Mouse (Mus musculus) lung, embryonic 16.5 days (tissue): ENCODE data around the gene Slpi. TPM values are rescaled to one million over a fixed set of nuclear protein-coding genes. Genes with fewer than 3 reads are reported as not detected.

Experiments used
- ATAC-seq: fragments of 200-750 bp; cut with Nextera tagmentation; 2 replicates; pipeline ENCODE4 v1.8.0; 2017; ENCODE audit warnings: low read depth, mild to moderate bottlenecking, moderate library complexity
- H3K27ac ChIP-seq: fragments of 300-500 bp; sonication (generic); 2 replicates; pipeline ENCODE4 v1.5.1; 2014; ENCODE audit warnings: mild to moderate bottlenecking, control low read depth, low read length
- H3K27me3 ChIP-seq: fragments of 300-500 bp; sonication (generic); 2 replicates; pipeline ENCODE4 v1.6.1; 2014; ENCODE audit warnings: low read depth, low read length, mixed read lengths; ENCODE audit not compliant: control insufficient read depth, insufficient read depth
- H3K36me3 ChIP-seq: fragments of 300-500 bp; sonication (generic); 2 replicates; pipeline ENCODE4 v1.6.1; 2014; ENCODE audit warnings: low read length; ENCODE audit not compliant: control insufficient read depth, insufficient read depth
- H3K4me1 ChIP-seq: fragments of 300-500 bp; sonication (generic); replicated peaks from 2 replicates; pipeline ENCODE4 v1.6.1; 2014; ENCODE audit warnings: low read length, mixed read lengths; ENCODE audit not compliant: control insufficient read depth, insufficient read depth
- H3K4me2 ChIP-seq: fragments of 300-500 bp; sonication (generic); 2 replicates; pipeline ENCODE4 v1.6.1; 2014; ENCODE audit warnings: low read depth, low read length, control low read depth
- H3K4me3 ChIP-seq: fragments of 300-500 bp; sonication (generic); 2 replicates; pipeline ENCODE4 v1.5.1; 2014; ENCODE audit warnings: mild to moderate bottlenecking, low read length, control low read depth
- H3K9ac ChIP-seq: fragments of 300-500 bp; sonication (generic); 2 replicates; pipeline ENCODE4 v1.6.1; 2014; ENCODE audit warnings: low read length, control low read depth
- H3K9me3 ChIP-seq: fragments of 300-500 bp; sonication (generic); 2 replicates; pipeline ENCODE4 v1.6.1; 2016; ENCODE audit warnings: low read length; ENCODE audit not compliant: control insufficient read depth
- WGBS: fragments of 180-500 bp; shearing (Covaris S2); extraction: QIAGEN DNeasy Blood & Tissue Kit; methylation state at CpG from one replicate; pipeline ENCODE4 v1.1.7; 2014; 5-methylcytosine and 5-hydroxymethylcytosine counted together
- polyA plus RNA-seq: library from polyadenylated mRNA; unstranded; fragments of >200 nt; fragmentation: Nextera tagmentation; extraction: Ambion mirVana; gene quantifications from 2 replicates; pipeline ENCODE4 v1.2.1, GENCODE M21; 2015

The Slpi gene
- polyA plus RNA-seq, 1 experiment from 2014 or later: 1.8 TPM

DNA sequence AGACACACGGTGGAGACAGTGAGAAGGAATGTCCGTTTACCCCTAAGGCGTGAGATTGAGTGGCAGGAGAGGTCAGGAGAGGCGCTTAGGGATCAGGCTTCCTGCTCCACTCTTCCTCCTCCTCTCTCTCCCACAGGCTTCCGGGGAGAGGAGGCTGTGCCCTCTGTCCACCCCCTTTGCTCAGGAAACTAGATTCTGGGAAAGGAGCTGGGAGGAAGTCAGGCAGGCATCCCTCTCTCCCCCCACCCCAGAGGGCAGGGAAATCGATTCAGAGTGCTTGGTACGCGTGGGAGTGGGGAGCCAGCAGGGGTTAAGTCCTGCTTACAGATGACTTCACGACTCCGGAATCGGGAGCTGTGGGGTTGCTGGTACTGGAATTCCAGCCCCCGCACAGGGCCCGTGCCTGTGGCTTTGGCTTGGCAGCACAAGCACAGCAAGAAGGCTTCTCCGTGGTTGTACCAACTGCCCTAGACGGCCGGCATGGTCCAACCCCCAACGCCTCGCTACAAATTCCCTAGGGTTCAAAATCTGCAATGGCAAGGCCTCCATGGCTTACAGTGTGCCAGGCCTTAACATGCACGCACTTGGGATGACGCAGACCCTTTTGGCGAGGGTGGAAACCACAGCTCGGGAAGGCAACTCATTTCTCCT is 43.8 kb upstream of the Slpi start:
- Histone ChIP-seq H3K36me3 (peaks cover 6% of the 10 kb centered on the region), H3K9ac (peak overlapping the region; percentile 51), H3K4me1 (peaks cover 70% of the 10 kb centered on the region), H3K27ac (peak overlapping the region; percentile 75), H3K9me3 (no peaks in the 10 kb centered on the region), H3K4me2 (peak overlapping the region; percentile 34), H3K4me3 (no peak overlapping the region), H3K27me3 (no peaks in the 10 kb centered on the region)
- WGBS: 19% methylated on average over 22 of the region's 22 CpGs
- peak; percentile 13; the same call in 1 of the 2 replicates for ATAC-seq

DNA sequence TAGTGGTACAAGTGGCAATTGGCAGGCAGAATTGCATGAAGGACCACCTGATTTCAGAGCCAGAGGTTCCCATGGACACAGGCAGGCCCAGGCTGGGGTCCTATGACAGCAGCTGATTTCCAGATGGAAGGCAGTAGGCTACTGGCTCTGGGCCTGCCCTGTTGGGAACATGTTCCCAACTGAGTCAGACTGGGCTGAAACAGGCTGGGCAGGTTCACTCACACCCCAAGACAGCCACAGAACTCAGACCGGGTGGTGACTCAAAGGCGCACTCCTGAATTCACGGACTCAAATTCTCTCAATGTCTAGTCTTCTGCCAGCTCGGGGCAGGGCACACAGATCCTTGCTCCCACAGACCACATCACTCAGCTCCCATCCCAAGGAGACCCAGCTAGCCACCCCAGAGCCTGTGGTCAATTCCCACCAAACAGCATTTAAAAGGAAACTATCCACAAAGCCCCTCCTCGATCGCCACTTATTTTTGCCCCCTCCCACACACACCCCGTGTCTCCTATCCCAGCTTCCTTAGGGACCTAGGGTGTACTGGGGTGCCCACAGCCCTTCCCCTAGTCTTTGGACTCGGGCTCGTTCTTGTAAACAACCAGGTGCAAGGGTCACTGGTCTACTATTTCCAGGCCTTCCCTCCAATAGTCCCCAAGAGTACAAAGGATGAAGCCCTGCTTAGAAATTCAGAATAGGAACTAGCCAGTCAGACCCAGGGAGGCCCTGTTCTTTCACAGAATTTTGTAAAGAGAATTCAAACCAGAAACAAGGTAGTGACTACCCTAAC is 43.0 kb upstream of the Slpi start:
- Histone ChIP-seq H3K4me1 (peaks cover 62% of the 10 kb centered on the region), H3K36me3 (peaks cover 6% of the 10 kb centered on the region), H3K9ac (no peak overlapping the region), H3K4me3 (no peak overlapping the region), H3K27me3 (no peaks in the 10 kb centered on the region), H3K4me2 (peak overlapping the region; percentile 34), H3K9me3 (no peaks in the 10 kb centered on the region), H3K27ac (peak overlapping the region; percentile 75)
- peak; percentile 62 for ATAC-seq
- 44% methylated on average over 9 of the region's 9 CpGs for WGBS

DNA sequence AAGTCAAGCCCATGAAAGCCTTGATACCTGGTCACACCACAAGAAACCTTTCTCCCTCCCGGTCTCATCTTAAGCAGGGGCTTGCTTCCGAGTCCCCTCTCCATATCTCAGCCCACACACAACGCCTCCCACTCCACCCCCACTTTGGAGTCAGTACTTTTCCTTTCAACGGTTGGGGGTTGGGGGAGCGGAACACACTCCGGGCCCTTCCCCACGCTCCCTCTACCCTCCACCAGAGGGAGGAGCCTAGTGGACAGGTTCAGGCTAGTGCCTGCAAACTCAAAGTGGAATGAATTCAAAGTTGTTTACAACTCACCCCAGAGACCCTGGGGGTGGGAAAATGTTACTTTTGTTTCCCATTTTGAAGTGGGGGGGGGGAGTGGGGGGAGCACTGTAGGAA is 41.8 kb upstream of the Slpi start:
- H3K9ac ChIP-seq: peak overlapping the region; percentile 17; the same call in 1 of the 2 replicates
- H3K27me3 ChIP-seq: no peaks in the 10 kb centered on the region
- peak overlapping the region; percentile 22 for H3K4me2 ChIP-seq
- 4% methylated on average over 7 of the region's 7 CpGs for WGBS
- H3K4me1 ChIP-seq: peaks cover 50% of the 10 kb centered on the region
- H3K27ac ChIP-seq: peak overlapping the region; percentile 59
- ATAC-seq: peak; percentile 55; the same call in 1 of the 2 replicates
- no peaks in the 10 kb centered on the region for H3K9me3 ChIP-seq
- no peak overlapping the region for H3K4me3 ChIP-seq
- H3K36me3 ChIP-seq: peaks cover 9% of the 10 kb centered on the region

DNA sequence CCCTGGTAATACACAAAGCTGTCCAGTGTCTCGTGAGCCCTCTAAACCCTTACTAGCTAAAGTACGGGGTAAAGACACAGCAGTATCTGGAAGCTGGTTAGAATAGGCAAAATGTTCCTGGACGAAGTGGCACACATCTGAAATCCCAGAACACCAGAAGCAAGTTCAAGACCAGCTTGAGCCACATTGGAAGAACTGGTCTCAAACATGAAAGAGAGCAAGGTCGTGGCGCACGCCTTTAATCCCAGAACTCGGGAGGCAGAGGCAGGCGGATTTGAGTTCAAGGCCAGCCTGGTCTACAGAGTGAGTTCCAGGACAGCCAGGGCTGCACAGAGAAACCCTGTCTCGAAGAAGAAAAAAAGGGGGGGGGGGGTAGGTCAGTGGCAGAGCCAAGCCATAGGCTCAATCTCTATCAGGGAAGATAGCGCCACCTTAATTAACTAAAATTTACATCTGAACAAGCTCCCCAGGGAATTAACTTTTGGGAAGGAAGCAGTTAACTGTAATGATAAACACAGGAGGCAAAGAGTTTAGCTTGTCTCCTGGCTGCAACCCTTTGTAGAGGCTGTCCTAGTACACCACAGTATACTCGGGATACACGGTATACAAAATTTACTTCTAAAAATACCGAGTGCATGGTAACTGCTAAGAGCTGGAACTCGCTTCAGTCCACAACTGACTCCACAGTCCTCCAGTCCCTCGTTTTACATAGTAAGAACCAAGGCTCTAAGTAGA is 41.2 kb upstream of the Slpi start:
- no peaks in the 10 kb centered on the region for H3K27me3 ChIP-seq
- no peak overlapping the region for H3K4me2 ChIP-seq
- peak overlapping the region; percentile 59 for H3K27ac ChIP-seq
- H3K36me3 ChIP-seq: peaks cover 9% of the 10 kb centered on the region
- no peak overlapping the region; the same call in 1 of the 2 replicates for H3K9ac ChIP-seq
- H3K9me3 ChIP-seq: no peaks in the 10 kb centered on the region
- H3K4me3 ChIP-seq: no peak overlapping the region
- 56% methylated on average over 15 of the region's 15 CpGs for WGBS
- peaks cover 44% of the 10 kb centered on the region for H3K4me1 ChIP-seq
- no peak for ATAC-seq

DNA sequence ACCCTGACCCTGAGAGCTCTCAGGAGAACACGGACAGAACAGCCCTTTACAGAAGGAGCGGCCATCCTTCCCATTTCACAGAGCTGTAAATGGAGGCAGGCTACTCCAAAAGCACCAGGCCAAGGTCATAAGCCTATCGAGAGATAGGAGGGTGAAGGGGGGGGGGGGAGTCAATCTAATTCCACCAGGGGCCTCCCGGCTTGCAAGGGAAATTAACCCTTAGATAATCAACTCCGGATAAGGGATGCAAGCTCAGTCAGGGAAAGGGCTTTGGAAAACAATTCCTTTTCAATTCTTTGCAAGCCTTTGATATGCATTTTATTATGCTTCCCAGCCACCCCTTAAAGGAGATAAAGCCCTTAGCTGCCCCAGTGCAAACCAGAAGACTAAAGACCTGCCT is 39.6 kb upstream of the Slpi start:
- Histone ChIP-seq H3K9ac (no peak overlapping the region), H3K4me1 (peaks cover 34% of the 10 kb centered on the region), H3K27ac (no peak overlapping the region), H3K4me2 (no peak overlapping the region), H3K27me3 (no peaks in the 10 kb centered on the region), H3K9me3 (no peaks in the 10 kb centered on the region), H3K4me3 (no peak overlapping the region), H3K36me3 (peaks cover 21% of the 10 kb centered on the region)
- WGBS: 50% methylated on average over 5 of the region's 5 CpGs
- ATAC-seq: no peak

DNA sequence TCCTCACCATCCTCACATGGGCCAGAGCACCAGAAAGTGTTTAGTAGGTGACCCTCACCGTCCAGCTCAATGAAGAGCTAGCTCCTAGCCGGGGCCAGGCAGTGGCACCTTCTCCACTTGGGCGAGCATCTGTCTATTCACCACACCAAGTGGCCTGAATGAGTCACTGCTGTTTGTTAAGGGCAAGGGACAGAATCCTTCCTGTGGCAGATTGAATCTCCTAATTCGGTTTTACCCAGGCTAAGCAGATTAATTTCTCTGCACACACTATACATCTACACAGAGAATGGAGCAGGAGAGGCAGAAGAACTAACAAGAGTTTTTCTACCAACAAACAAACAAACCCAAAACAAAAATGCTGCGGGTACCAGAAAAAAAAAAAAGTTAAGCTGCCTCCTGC is 38.1 kb upstream of the Slpi start:
- H3K36me3 ChIP-seq: peaks cover 21% of the 10 kb centered on the region
- ATAC-seq: no peak
- no peak overlapping the region for H3K4me3 ChIP-seq
- H3K9ac ChIP-seq: no peak overlapping the region
- 78% methylated on average over 5 of the region's 5 CpGs for WGBS
- H3K4me1 ChIP-seq: peaks cover 19% of the 10 kb centered on the region
- no peaks in the 10 kb centered on the region for H3K9me3 ChIP-seq
- no peak overlapping the region for H3K27ac ChIP-seq
- H3K4me2 ChIP-seq: no peak overlapping the region
- no peaks in the 10 kb centered on the region for H3K27me3 ChIP-seq

DNA sequence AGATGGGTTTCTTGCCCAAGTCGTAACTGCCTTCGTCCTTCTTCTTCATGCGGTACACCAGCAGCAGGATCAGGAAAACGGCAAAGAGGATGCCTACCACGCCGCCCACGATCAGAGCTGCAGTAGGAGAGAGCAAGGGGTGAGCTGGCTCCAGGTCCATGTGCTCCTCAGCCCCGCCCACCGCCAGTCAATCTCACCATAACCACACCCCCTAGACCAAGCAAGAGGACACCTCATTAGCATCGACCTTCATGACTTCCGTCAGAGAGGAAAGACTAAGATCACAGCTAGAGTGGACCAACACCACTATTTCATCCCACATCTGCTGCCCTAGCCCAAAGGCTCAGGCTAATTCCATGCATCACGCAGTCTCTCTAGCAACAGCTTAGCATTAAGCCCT is 37.2 kb upstream of the Slpi start:
- Histone ChIP-seq H3K4me2 (no peak overlapping the region), H3K36me3 (peaks cover 21% of the 10 kb centered on the region)
- 26% methylated on average over 12 of the region's 12 CpGs for WGBS

DNA sequence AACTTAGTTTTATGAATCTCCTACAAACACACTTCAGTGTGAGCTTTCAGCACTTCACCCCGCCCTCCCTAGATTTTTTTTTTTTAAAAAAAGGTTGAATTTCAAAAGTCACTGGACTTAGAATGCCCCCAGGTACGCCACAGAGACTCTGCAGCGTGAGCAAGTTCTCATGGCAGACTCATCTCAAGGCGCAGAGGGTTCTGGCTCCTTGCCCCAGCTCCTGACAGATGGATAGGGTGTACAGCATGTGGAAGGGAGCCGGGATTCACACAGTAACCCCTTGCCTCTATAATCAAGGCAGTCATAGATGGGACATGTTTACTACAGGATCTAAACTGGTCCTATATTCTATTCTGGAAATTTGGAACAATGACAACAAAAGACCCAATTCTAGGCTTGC is 36.5 kb upstream of the Slpi start:
- Histone ChIP-seq H3K9me3 (no peaks in the 10 kb centered on the region), H3K27me3 (no peaks in the 10 kb centered on the region), H3K27ac (no peak overlapping the region), H3K4me2 (no peak overlapping the region), H3K4me3 (no peak overlapping the region), H3K4me1 (peaks cover 4% of the 10 kb centered on the region), H3K36me3 (peaks cover 21% of the 10 kb centered on the region), H3K9ac (no peak overlapping the region)
- 68% methylated on average over 5 of the region's 5 CpGs for WGBS
- ATAC-seq: no peak

More for the DNA sequence above, 37.2 kb upstream of the Slpi start:
- Histone ChIP-seq H3K9me3 (no peaks in the 10 kb centered on the region), H3K27me3 (no peaks in the 10 kb centered on the region), H3K9ac (no peak overlapping the region), H3K27ac (no peak overlapping the region), H3K4me1 (peaks cover 11% of the 10 kb centered on the region), H3K4me3 (no peak overlapping the region)
- ATAC-seq: no peak; the same call in 1 of the 2 replicates

DNA sequence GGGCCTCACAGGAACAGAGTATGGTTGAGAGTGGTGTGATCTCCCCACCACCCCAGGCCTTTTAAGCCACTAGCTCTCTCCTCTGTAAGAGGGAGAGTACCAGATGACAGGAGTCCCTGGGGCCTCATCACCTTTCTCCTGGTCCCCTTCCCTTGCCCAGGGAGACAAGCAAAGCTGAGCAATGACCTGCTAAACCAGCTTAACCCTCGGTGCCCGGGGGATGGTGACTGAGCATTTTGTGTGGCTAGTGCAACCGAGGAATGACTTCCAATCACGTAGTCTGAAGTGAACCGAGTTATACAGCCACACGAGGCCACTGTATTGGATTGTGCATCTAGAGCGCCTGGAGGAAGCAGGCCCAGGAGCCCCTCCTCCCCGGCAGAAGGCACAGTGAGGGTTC is 35.5 kb upstream of the Slpi start:
- Histone ChIP-seq H3K9ac (no peak overlapping the region), H3K4me1 (no peaks in the 10 kb centered on the region), H3K9me3 (no peaks in the 10 kb centered on the region), H3K4me3 (no peak overlapping the region), H3K4me2 (no peak overlapping the region), H3K27me3 (no peaks in the 10 kb centered on the region), H3K36me3 (peaks cover 19% of the 10 kb centered on the region), H3K27ac (no peak overlapping the region)
- WGBS: 87% methylated on average over 8 of the region's 8 CpGs
- no peak for ATAC-seq
